Mouse (Mus musculus) NIH3T3 (cell line): ENCODE data around the gene Eif5a.
A peak's percentile ranks its signal among the peaks of the same experiment; 100 is the strongest.
"Not testable (repeated sequence)": the region's sequence is repeated elsewhere in the genome, so short reads cannot be mapped to it uniquely, and the experiment has no call there.

Experiments used
- DNase-seq: peaks from one replicate; pipeline ENCODE4 v3.0.0-alpha.2; 2012; ENCODE audit warnings: low read depth

Eif5a gene

GRCm38 (mm10) chr11:69922012-69922756, 426 bp upstream of the Eif5a start:
- peak; percentile 44 for DNase-seq

GRCm38 (mm10) chr11:69920266-69921031, 1.3 kb downstream of the Eif5a start:
- peak; percentile 54 for DNase-seq

- DNase-seq: peak; percentile 95
Observed at GRCm38 (mm10) chr11:69919661-69920265, 2.0 kb downstream of the Eif5a start.

- no peak for DNase-seq
Observed at GRCm38 (mm10) chr11:69919053-69919452, 2.7 kb downstream of the Eif5a start.

- no peak for DNase-seq
Observed at GRCm38 (mm10) chr11:69918118-69918517, 3.6 kb downstream of the Eif5a start.

GRCm38 (mm10) chr11:69917379-69917948, 4.3 kb downstream of the Eif5a start:
- DNase-seq: no peak

- DNase-seq: not testable (repeated sequence)
Observed at GRCm38 (mm10) chr11:69916652-69917378, 4.9 kb downstream of the Eif5a start.

GRCm38 (mm10) chr11:69915667-69916627, 5.8 kb downstream of the Eif5a start:
- no peak for DNase-seq

- DNase-seq: no peak
Observed at GRCm38 (mm10) chr11:69914917-69915430, 6.8 kb downstream of the Eif5a start.

- peak; percentile 72 for DNase-seq
Observed at GRCm38 (mm10) chr11:69914372-69914764, 7.4 kb downstream of the Eif5a start.

GRCm38 (mm10) chr11:69913554-69914371, 8.0 kb downstream of the Eif5a start, which contains the start of gene Gps2:
Gene Gps2, plus strand, starts transcription at chr11:69913888.
- DNase-seq: peak; percentile 95

GRCm38 (mm10) chr11:69912716-69913530, 8.8 kb downstream of the Eif5a start:
- no peak for DNase-seq

- no peak for DNase-seq
Observed at GRCm38 (mm10) chr11:69911701-69912100, 10.1 kb downstream of the Eif5a start.

- no peak for DNase-seq
Observed at GRCm38 (mm10) chr11:69910781-69911560, 10.8 kb downstream of the Eif5a start.

GRCm38 (mm10) chr11:69910177-69910576, 11.6 kb downstream of the Eif5a start:
- DNase-seq: no peak

GRCm38 (mm10) chr11:69909174-69909573, 12.6 kb downstream of the Eif5a start:
- no peak for DNase-seq

- DNase-seq: no peak
Observed at GRCm38 (mm10) chr11:69908645-69909044, 13.1 kb downstream of the Eif5a start.

GRCm38 (mm10) chr11:69904311-69904710, 17.4 kb downstream of the Eif5a start:
- DNase-seq: no peak
